ENCODE assay signal across 17 mouse cellular contexts in genomic region chr13:6153657-6154056, GRCm38 (mm10).
DNase-seq lines count a peak whose midpoint lies in the region; ATAC-seq and TF ChIP-seq lines count a peak whose summit lies in the region.
"Had no signal": no experiment of that assay in that cellular context is flagged by ENCODE, and none has a peak within 500 bp of the region (broad histone marks: within the 10 kb centered on the region; RNA-seq: fewer than 3 reads in every experiment).

No protein-coding gene starts in this region.

- no peak for TF ChIP-seq POLR2A in brain, embryonic 14.5 days (IDR thresholded peaks at IDR 0.05; ENCODE audit: borderline replicate concordance, extremely low read depth, insufficient read depth, insufficient read length, poor library complexity, severe bottlenecking)

- no peak overlapping the region for H3K4me2 ChIP-seq in hindbrain, postnatal 0 days (ENCODE audit: low read depth, low read length)
- H3K4me2 ChIP-seq in hindbrain, embryonic 16.5 days (ENCODE audit: low read length) = no peak overlapping the region
- H3K4me2 ChIP-seq in intestine, embryonic 15.5 days (replicated peaks) = no peak overlapping the region
- H3K4me2 ChIP-seq: embryonic facial prominence, embryonic 15.5 days; heart, embryonic 11.5 days; liver, embryonic 15.5 days; midbrain, embryonic 11.5 days had no signal

- TF ChIP-seq CTCF in hindbrain, postnatal 0 days (IDR thresholded peaks at IDR 0.05; ENCODE audit: low read depth) = no peak
- TF ChIP-seq CTCF in brain, embryonic 14.5 days (IDR thresholded peaks at IDR 0.05; ENCODE audit: borderline replicate concordance, extremely low read depth, insufficient read depth, insufficient read length) = no peak

- H3K9ac ChIP-seq in hindbrain, postnatal 0 days (replicated peaks; ENCODE audit: low read length) = no peak overlapping the region
- no peak overlapping the region for H3K9ac ChIP-seq in hindbrain, embryonic 16.5 days (ENCODE audit: low read depth, low read length)
- no peak overlapping the region for H3K9ac ChIP-seq in intestine, embryonic 15.5 days
- H3K9ac ChIP-seq: embryonic facial prominence, embryonic 15.5 days; liver, embryonic 15.5 days had no signal

- DNase-seq in cerebellum, postnatal 36 days = peak; percentile 38
- DNase-seq in cerebellum, adult 11-12 months = no peak
- DNase-seq in hindbrain, postnatal 0 days (ENCODE audit: low spot score) = peak; percentile 48
- DNase-seq in brain, embryonic 14.5 days (ENCODE audit: low read depth) = peak; percentile 46
- DNase-seq in natural killer cell, adult 2 months (ENCODE audit: low spot score in 2 of 2) = no peak
- DNase-seq: embryo, embryonic 11 days; heart, postnatal 4 days; kidney, adult 8-10 months; kidney, postnatal 25 days had no signal

- H3K4me1 ChIP-seq in hindbrain, postnatal 0 days (ENCODE audit: insufficient read depth, low read length) = no peaks in the 10 kb centered on the region
- H3K4me1 ChIP-seq in hindbrain, embryonic 16.5 days (ENCODE audit: control insufficient read depth, insufficient read depth, low read depth, low read length) = peaks cover 3% of the 10 kb centered on the region; the same call in 1 of the 2 replicates
- H3K4me1 ChIP-seq in intestine, embryonic 15.5 days (replicated peaks) = no peaks in the 10 kb centered on the region
- H3K4me1 ChIP-seq: embryonic facial prominence, embryonic 15.5 days; liver, embryonic 15.5 days had no signal

- no peaks in the 10 kb centered on the region for H3K9me3 ChIP-seq in hindbrain, postnatal 0 days (ENCODE audit: low read length)
- H3K9me3 ChIP-seq in hindbrain, embryonic 16.5 days (ENCODE audit: control insufficient read depth, low read length) = no peaks in the 10 kb centered on the region
- H3K9me3 ChIP-seq in intestine, embryonic 15.5 days = no peaks in the 10 kb centered on the region
- H3K9me3 ChIP-seq: embryonic facial prominence, embryonic 15.5 days; forebrain, embryonic 10.5 days; liver, embryonic 15.5 days had no signal

- no peak for ATAC-seq in hindbrain, postnatal 0 days
- no peak for ATAC-seq in hindbrain, embryonic 16.5 days
- peak; percentile 91 to 97 for ATAC-seq in hematopoietic stem cell, adult 5-6 weeks (replicated peaks in 1 of 2; ENCODE audit: insufficient read depth in 1 of 2, low FRiP score in 2 of 2, low TSS enrichment in 1 of 2, low read depth in 1 of 2, poor library complexity in 2 of 2, severe bottlenecking in 2 of 2)
- no peak for ATAC-seq in intestine, embryonic 15.5 days

- WGBS in hindbrain, postnatal 0 days = 65% methylated on average over 4 of the region's 4 CpGs
- WGBS in hindbrain, embryonic 16.5 days = 91% methylated on average over 4 of the region's 4 CpGs
- WGBS in intestine, embryonic 15.5 days = 78% methylated on average over 4 of the region's 4 CpGs

- no peak overlapping the region for H3K27ac ChIP-seq in hindbrain, postnatal 0 days
- H3K27ac ChIP-seq in hindbrain, embryonic 16.5 days (ENCODE audit: low read depth, low read length) = no peak overlapping the region
- no peak overlapping the region for H3K27ac ChIP-seq in intestine, embryonic 15.5 days
- H3K27ac ChIP-seq: embryonic facial prominence, embryonic 15.5 days; forebrain, embryonic 10.5 days; liver, embryonic 15.5 days had no signal

- no peaks in the 10 kb centered on the region for H3K27me3 ChIP-seq in hindbrain, postnatal 0 days (ENCODE audit: insufficient read depth, low read length)
- no peaks in the 10 kb centered on the region for H3K27me3 ChIP-seq in hindbrain, embryonic 16.5 days (replicated peaks; ENCODE audit: control insufficient read depth, insufficient read depth, low read length)
- H3K27me3 ChIP-seq in intestine, embryonic 15.5 days (replicated peaks) = no peaks in the 10 kb centered on the region
- H3K27me3 ChIP-seq: embryonic facial prominence, embryonic 15.5 days; liver, embryonic 15.5 days had no signal

- no peaks in the 10 kb centered on the region for H3K36me3 ChIP-seq in hindbrain, postnatal 0 days (ENCODE audit: insufficient read depth, low read length)
- no peaks in the 10 kb centered on the region for H3K36me3 ChIP-seq in hindbrain, embryonic 16.5 days (ENCODE audit: control insufficient read depth, insufficient read depth, low read length)
- H3K36me3 ChIP-seq in intestine, embryonic 15.5 days = no peaks in the 10 kb centered on the region
- H3K36me3 ChIP-seq: embryonic facial prominence, embryonic 15.5 days; forebrain, embryonic 10.5 days; liver, embryonic 15.5 days had no signal

- no peak overlapping the region for H3K4me3 ChIP-seq in hindbrain, postnatal 0 days (ENCODE audit: low read length)
- H3K4me3 ChIP-seq in hindbrain, embryonic 16.5 days (ENCODE audit: low read length) = no peak overlapping the region
- no peak overlapping the region for H3K4me3 ChIP-seq in intestine, embryonic 15.5 days (replicated peaks)
- H3K4me3 ChIP-seq: embryonic facial prominence, embryonic 15.5 days; forebrain, embryonic 10.5 days; liver, embryonic 15.5 days had no signal

Comparison
In these comparisons a context has a peak if more than half of its experiments do, and no peak if none do; other contexts are left out.
1. DNase-seq: peak in cerebellum, postnatal 36 days (2 of 2), hindbrain, postnatal 0 days (single experiment) and brain, embryonic 14.5 days (single experiment); none in cerebellum, adult 11-12 months (single experiment) and natural killer cell, adult 2 months (0 of 2).
2. ATAC-seq: peak in hematopoietic stem cell, adult 5-6 weeks (2 of 2); none in hindbrain, postnatal 0 days (single experiment), hindbrain, embryonic 16.5 days (single experiment) and intestine, embryonic 15.5 days (single experiment).